In genomic region chr10:128806086-128806485, GRCm38 (mm10) we compare ENCODE assay signal across 8 mouse cellular contexts. TPM values are rescaled to one million over a fixed set of nuclear protein-coding genes. Genes with fewer than 3 reads are reported as not detected.
DNase-seq lines count a peak whose midpoint lies in the region; ATAC-seq and TF ChIP-seq lines count a peak whose summit lies in the region.

No protein-coding gene starts in this region.

- no peaks in the 10 kb centered on the region for H3K27me3 ChIP-seq in heart, adult 2 months (ENCODE audit: control insufficient read depth, insufficient read depth, low read length)
- no peaks in the 10 kb centered on the region for H3K27me3 ChIP-seq in CH12.LX (replicated peaks)
- no peaks in the 10 kb centered on the region for H3K27me3 ChIP-seq in forebrain, embryonic 16.5 days (replicated peaks; ENCODE audit: control insufficient read depth, insufficient read depth, low read length)
- no peaks in the 10 kb centered on the region; the same call in none of the 2 replicates for H3K27me3 ChIP-seq in liver, embryonic 16.5 days (ENCODE audit: control insufficient read depth, insufficient read depth, low read depth, low read length)

- no peak for TF ChIP-seq EP300 in heart, adult 2 months (IDR thresholded peaks at IDR 0.05; ENCODE audit: insufficient read depth, low read depth, low read length)
- TF ChIP-seq EP300 in CH12.LX (IDR thresholded peaks at IDR 0.05; ENCODE audit: low read length), result no peak

- H3K9me3 ChIP-seq in CH12.LX (replicated peaks; ENCODE audit: low read length), result no peaks in the 10 kb centered on the region
- no peaks in the 10 kb centered on the region for H3K9me3 ChIP-seq in forebrain, embryonic 16.5 days (ENCODE audit: control insufficient read depth, low read length)
- no peaks in the 10 kb centered on the region for H3K9me3 ChIP-seq in liver, embryonic 16.5 days (replicated peaks; ENCODE audit: control insufficient read depth, low read length)

- peaks cover 5% of the 10 kb centered on the region for H3K79me2 ChIP-seq in heart, adult 2 months (replicated peaks; ENCODE audit: control insufficient read depth, insufficient read depth, low read length)
- peaks cover 36% of the 10 kb centered on the region for H3K79me2 ChIP-seq in CH12.LX (replicated peaks; ENCODE audit: control insufficient read depth, extremely low read depth, insufficient read depth, poor library complexity, severe bottlenecking)

- dilution Hi-C loops in CH12.LX (cut with MboI; ENCODE audit: extremely low pct_ligation_motif_present, extremely low pct_unique_long_range_greater_than_20kb, low sequenced_read_pairs), result no loop called here

- TF ChIP-seq CTCF in heart, adult 2 months (IDR thresholded peaks at IDR 0.05), result no peak
- no peak for TF ChIP-seq CTCF in CH12.LX (conservative IDR thresholded peaks at IDR 0.05 in 1 of 2, IDR thresholded peaks at IDR 0.05 in 1 of 2; ENCODE audit: low read depth in 2 of 2, low read length in 2 of 2)

- H3K4me1 ChIP-seq in heart, adult 2 months (ENCODE audit: control insufficient read depth, insufficient read depth, low read length), result peaks cover 15% of the 10 kb centered on the region
- peaks cover 13 to 35% of the 10 kb centered on the region in 2 experiments for H3K4me1 ChIP-seq in CH12.LX (ENCODE audit: control insufficient read depth in 1 of 2, insufficient read depth in 2 of 2)
- H3K4me1 ChIP-seq in forebrain, embryonic 16.5 days (replicated peaks; ENCODE audit: control insufficient read depth, insufficient read depth, low read length), result peaks cover 53% of the 10 kb centered on the region
- peaks cover 36% of the 10 kb centered on the region for H3K4me1 ChIP-seq in liver, embryonic 16.5 days (ENCODE audit: control insufficient read depth, low read depth, low read length)

- no peak for TF ChIP-seq POLR2A in heart, adult 2 months (IDR thresholded peaks at IDR 0.05; ENCODE audit: insufficient read depth, low read depth, low read length)
- TF ChIP-seq POLR2A in CH12.LX (IDR thresholded peaks at IDR 0.05; ENCODE audit: low read depth, low read length), result no peak

- H3K36me3 ChIP-seq in heart, adult 2 months (ENCODE audit: control insufficient read depth, insufficient read depth, low read length), result peaks cover 27% of the 10 kb centered on the region
- H3K36me3 ChIP-seq in CH12.LX (replicated peaks in 1 of 2; ENCODE audit: control insufficient read depth in 1 of 2, insufficient read depth in 1 of 2, low read length in 1 of 2), result peaks cover 12 to 32% of the 10 kb centered on the region in 2 experiments
- no peaks in the 10 kb centered on the region for H3K36me3 ChIP-seq in forebrain, embryonic 16.5 days (ENCODE audit: control insufficient read depth, insufficient read depth)
- H3K36me3 ChIP-seq in liver, embryonic 16.5 days (ENCODE audit: control insufficient read depth, insufficient read depth), result no peaks in the 10 kb centered on the region; the same call in 1 of the 2 replicates

- peak overlapping the region; percentile 49 for H3K27ac ChIP-seq in heart, adult 2 months
- H3K27ac ChIP-seq in CH12.LX (ENCODE audit: insufficient read depth, low read depth), result no peak overlapping the region
- peak overlapping the region; percentile 98 for H3K27ac ChIP-seq in forebrain, embryonic 16.5 days (ENCODE audit: low read length)
- no peak overlapping the region; the same call in 1 of the 2 replicates for H3K27ac ChIP-seq in liver, embryonic 16.5 days (ENCODE audit: low read length)

- peak overlapping the region; percentile 88 for H3K4me2 ChIP-seq in CH12.LX (ENCODE audit: insufficient read depth, low read depth, poor library complexity, severe bottlenecking)
- peak overlapping the region; percentile 76 for H3K4me2 ChIP-seq in forebrain, embryonic 16.5 days (ENCODE audit: low read length)
- peak overlapping the region; percentile 69 for H3K4me2 ChIP-seq in liver, embryonic 16.5 days (ENCODE audit: low read depth, low read length)

- H3K4me3 ChIP-seq in heart, adult 2 months, result peak overlapping the region; percentile 82
- peak overlapping the region; percentile 71 to 89 (median 72) for H3K4me3 ChIP-seq in CH12.LX (replicated peaks in 1 of 3; ENCODE audit: low read depth in 2 of 3, low read length in 2 of 3, poor library complexity in 1 of 3)
- H3K4me3 ChIP-seq in forebrain, embryonic 16.5 days (replicated peaks; ENCODE audit: low read length), result peak overlapping the region; percentile 87
- H3K4me3 ChIP-seq in liver, embryonic 16.5 days (ENCODE audit: low read depth, low read length), result peak overlapping the region; percentile 65

- in situ Hi-C loops in CH12.LX (cut with MboI; ENCODE audit: low pct_ligation_motif_present, low pct_unique_long_range_greater_than_20kb, low sequenced_read_pairs), result no loop called here

- 28% methylated on average over 6 of the region's 6 CpGs for WGBS in heart, adult 2 months
- WGBS in forebrain, embryonic 16.5 days, result 65% methylated on average over 6 of the region's 6 CpGs
- 52% methylated on average over 6 of the region's 6 CpGs for WGBS in liver, embryonic 16.5 days (ENCODE audit: insufficient replicate concordance)

- no peak for ATAC-seq in forebrain, embryonic 16.5 days
- no peak for ATAC-seq in liver, embryonic 16.5 days (ENCODE audit: low read depth)

- intact Hi-C loops in heart, adult 2 months (cut with DNase I), result loop anchor here (2.0 to 10.0 kb wide), 3 partner anchors 15 to 261 kb away; partner anchors contain the start of genes Ormdl2, Rpl41 and Zc3h10
- intact Hi-C loops in heart, postnatal 36 days (cut with DNase I), result loop anchor here (2.0 to 5.0 kb wide), 2 partner anchors 15 to 179 kb away; partner anchors contain the start of genes Ormdl2 and Rps26

- DNase-seq in heart, adult 2 months, result no peak
- no peak for DNase-seq in heart, postnatal 36 days
- no peak for DNase-seq in CH12.LX (ENCODE audit: extremely low read depth)
- no peak for DNase-seq in adrenal gland, adult 2 months
- DNase-seq in frontal cortex, postnatal 36 days (ENCODE audit: low spot score in 2 of 2), result no peak
- DNase-seq in right cerebral cortex, postnatal 36 days (ENCODE audit: low spot score in 2 of 2), result no peak

- peak overlapping the region; percentile 30 for H3K9ac ChIP-seq in heart, adult 2 months (ENCODE audit: low read depth, low read length)
- H3K9ac ChIP-seq in CH12.LX (ENCODE audit: insufficient read depth, low read depth), result peak overlapping the region; percentile 64
- peak overlapping the region; percentile 85 for H3K9ac ChIP-seq in forebrain, embryonic 16.5 days (replicated peaks; ENCODE audit: low read depth, low read length)
- peak overlapping the region; percentile 64 for H3K9ac ChIP-seq in liver, embryonic 16.5 days (ENCODE audit: low read depth, low read length)

- no peak for TF ChIP-seq RAD21 in CH12.LX (IDR thresholded peaks at IDR 0.05; ENCODE audit: low read depth, low read length)

RNA-seq across cellular contexts. Expression of gene Tmem198b, which starts 1.9 kb away (rescaled TPM):
- total RNA-seq in heart, adult 2 months (2021), result 1 to 10 TPM; 4.7 to 5.4 TPM
- 11.2 and 11.9 TPM in 2 replicates for polyA plus RNA-seq in heart, adult 2 months (2012; rRNA removed)
- total RNA-seq in heart, postnatal 36 days (2021), result 1 to 10 TPM; 6.8 to 7.0 TPM
- total RNA-seq in CH12.LX (2012; rRNA removed) (1.2 and 2.0 TPM in 2 replicates), CH12.LX (2014; rRNA removed) (2.0 and 2.6 TPM in 2 replicates)
- 4.5 and 4.7 TPM in 2 replicates for polyA plus RNA-seq in CH12.LX (2012; ENCODE audit: insufficient read length, low read depth)
- polyA plus RNA-seq in forebrain, embryonic 16.5 days (2015; fragmentation: Nextera tagmentation; extraction: Ambion mirVana), result 10.7 and 13.7 TPM in 2 replicates
- 2.2 and 3.1 TPM in 2 replicates for polyA plus RNA-seq in liver, embryonic 16.5 days (2015; fragmentation: Nextera tagmentation; extraction: Ambion mirVana)
- 1 to 10 TPM; 6.7 to 9.4 TPM for total RNA-seq in adrenal gland, adult 2 months (2021)
- polyA plus RNA-seq in adrenal gland, adult 2 months (2012; rRNA removed), result 15.6 and 18.0 TPM in 2 replicates

RNA-seq across cellular contexts. Expression of gene Dnajc14, which starts 2.2 kb away (rescaled TPM):
- total RNA-seq in heart, adult 2 months (2021), result 10 to 100 TPM; 34.1 to 36.4 TPM
- 8.4 and 11.3 TPM in 2 replicates for polyA plus RNA-seq in heart, adult 2 months (2012; rRNA removed)
- total RNA-seq in heart, postnatal 36 days (2021), result 10 to 100 TPM; 32.8 to 36.4 TPM
- 33.4 and 33.7 TPM in 2 replicates for total RNA-seq in CH12.LX (2012; rRNA removed)
- 24.8 and 25.3 TPM in 2 replicates for total RNA-seq in CH12.LX (2014; rRNA removed)
- 32.6 and 32.8 TPM in 2 replicates for polyA plus RNA-seq in CH12.LX (2012; ENCODE audit: insufficient read length, low read depth)
- 67.2 and 68.2 TPM in 2 replicates for polyA plus RNA-seq in forebrain, embryonic 16.5 days (2015; fragmentation: Nextera tagmentation; extraction: Ambion mirVana)
- 18.8 TPM in 2 replicates for polyA plus RNA-seq in liver, embryonic 16.5 days (2015; fragmentation: Nextera tagmentation; extraction: Ambion mirVana)
- total RNA-seq in adrenal gland, adult 2 months (2021), result 10 to 100 TPM; 61.8 to 77.2 TPM
- 7.1 and 10.6 TPM in 2 replicates for polyA plus RNA-seq in adrenal gland, adult 2 months (2012; rRNA removed)

RNA-seq across cellular contexts. Expression of gene Sarnp, which starts 11.0 kb away (rescaled TPM):
- 10 to 100 TPM; 37.2 to 43.4 TPM for total RNA-seq in heart, adult 2 months (2021)
- 14.3 and 25.5 TPM in 2 replicates for polyA plus RNA-seq in heart, adult 2 months (2012; rRNA removed)
- 10 to 100 TPM; 38.0 to 39.1 TPM for total RNA-seq in heart, postnatal 36 days (2021)
- 75.4 and 94.6 TPM in 2 replicates for total RNA-seq in CH12.LX (2012; rRNA removed)
- total RNA-seq in CH12.LX (2014; rRNA removed), result 170 and 198 TPM in 2 replicates
- polyA plus RNA-seq in CH12.LX (2012; ENCODE audit: insufficient read length, low read depth), result 201 and 283 TPM in 2 replicates
- 180 and 194 TPM in 2 replicates for polyA plus RNA-seq in forebrain, embryonic 16.5 days (2015; fragmentation: Nextera tagmentation; extraction: Ambion mirVana)
- polyA plus RNA-seq in liver, embryonic 16.5 days (2015; fragmentation: Nextera tagmentation; extraction: Ambion mirVana), result 84.4 and 94.9 TPM in 2 replicates
- total RNA-seq in adrenal gland, adult 2 months (2021), result 10 to 100 TPM; 52.7 to 55.8 TPM
- 1.3 and 1.5 TPM in 2 replicates for polyA plus RNA-seq in adrenal gland, adult 2 months (2012; rRNA removed)

RNA-seq across cellular contexts. Expression of gene Ormdl2, which starts 15.4 kb away (rescaled TPM):
- 1 to 10 TPM; 7.8 to 8.1 TPM for total RNA-seq in heart, adult 2 months (2021)
- polyA plus RNA-seq in heart, adult 2 months (2012; rRNA removed), result 15.3 and 23.3 TPM in 2 replicates
- total RNA-seq in heart, postnatal 36 days (2021), result 1 to 10 TPM; 7.9 to 8.0 TPM
- 56.1 and 73.7 TPM in 2 replicates for total RNA-seq in CH12.LX (2012; rRNA removed)
- 116 and 123 TPM in 2 replicates for total RNA-seq in CH12.LX (2014; rRNA removed)
- polyA plus RNA-seq in CH12.LX (2012; ENCODE audit: insufficient read length, low read depth), result 52.1 and 65.8 TPM in 2 replicates
- 20.9 and 22.5 TPM in 2 replicates for polyA plus RNA-seq in forebrain, embryonic 16.5 days (2015; fragmentation: Nextera tagmentation; extraction: Ambion mirVana)
- polyA plus RNA-seq in liver, embryonic 16.5 days (2015; fragmentation: Nextera tagmentation; extraction: Ambion mirVana), result 68.5 and 69.3 TPM in 2 replicates
- 10 to 100 TPM; 52.3 to 64.8 TPM for total RNA-seq in adrenal gland, adult 2 months (2021)
- 29.4 and 36.8 TPM in 2 replicates for polyA plus RNA-seq in adrenal gland, adult 2 months (2012; rRNA removed)

RNA-seq across cellular contexts. Expression of gene Mmp19, which starts 15.4 kb away (rescaled TPM):
- total RNA-seq in heart, adult 2 months (2021), result 1 to 10 TPM; 2.8 to 4.4 TPM
- 3.1 and 4.4 TPM in 2 replicates for polyA plus RNA-seq in heart, adult 2 months (2012; rRNA removed)
- total RNA-seq in heart, postnatal 36 days (2021), result 1 to 10 TPM; 3.5 to 4.0 TPM
- 0.76 and 1.3 TPM in 2 replicates for total RNA-seq in CH12.LX (2012; rRNA removed)
- 0.39 and 0.50 TPM in 2 replicates for total RNA-seq in CH12.LX (2014; rRNA removed)
- 0.57 and 0.72 TPM in 2 replicates for polyA plus RNA-seq in CH12.LX (2012; ENCODE audit: insufficient read length, low read depth)
- 0.54 and 0.73 TPM in 2 replicates for polyA plus RNA-seq in forebrain, embryonic 16.5 days (2015; fragmentation: Nextera tagmentation; extraction: Ambion mirVana)
- polyA plus RNA-seq in liver, embryonic 16.5 days (2015; fragmentation: Nextera tagmentation; extraction: Ambion mirVana), result 10.4 and 10.6 TPM in 2 replicates
- 10 to 100 TPM; 35.8 to 64.4 TPM for total RNA-seq in adrenal gland, adult 2 months (2021)
- 16.0 and 16.8 TPM in 2 replicates for polyA plus RNA-seq in adrenal gland, adult 2 months (2012; rRNA removed)

Comparison
In these comparisons a context has a peak if more than half of its experiments do, and no peak if none do; other contexts are left out.
1. H3K27ac ChIP-seq: peak in heart, adult 2 months (single experiment) and forebrain, embryonic 16.5 days (single experiment); none in CH12.LX (single experiment) and liver, embryonic 16.5 days (single experiment).
2. H3K9ac ChIP-seq: peak in every context shown above with its lines; median percentile 85 in forebrain, embryonic 16.5 days; 64 in CH12.LX; 64 in liver, embryonic 16.5 days; 30 in heart, adult 2 months.
3. Peak in every context shown above with its lines, with median percentiles within 50 percentile points of each other: H3K4me3 ChIP-seq and H3K4me2 ChIP-seq.